Mouse (Mus musculus) right cerebral cortex, postnatal 25 days (tissue): ENCODE results near the gene Ppfia3.
A peak's percentile ranks its signal among the peaks of the same experiment; 100 is the strongest.

Source experiments
- DNase-seq: peaks from one replicate; pipeline ENCODE4 v3.0.0; 2022

Ppfia3 gene

GRCm38 (mm10) chr7:45308551-45309240 lies 58.1 kb downstream of the Ppfia3 start:
- no peak for DNase-seq

- DNase-seq = peak; percentile 43
Measured at GRCm38 (mm10) chr7:45305275-45305674, 61.5 kb downstream of the Ppfia3 start.

GRCm38 (mm10) chr7:45304869-45305268 lies 62.0 kb downstream of the Ppfia3 start:
- DNase-seq = no peak

GRCm38 (mm10) chr7:45302626-45303025 lies 64.2 kb downstream of the Ppfia3 start:
- no peak for DNase-seq

- DNase-seq = peak; percentile 71
Measured at GRCm38 (mm10) chr7:45300270-45300669, 66.5 kb downstream of the Ppfia3 start.

GRCm38 (mm10) chr7:45299752-45300151 lies 67.1 kb downstream of the Ppfia3 start:
- peak; percentile 71 for DNase-seq

GRCm38 (mm10) chr7:45297563-45297962 lies 69.3 kb downstream of the Ppfia3 start:
- no peak for DNase-seq

- no peak for DNase-seq
Measured at GRCm38 (mm10) chr7:45296626-45297025, 70.2 kb downstream of the Ppfia3 start.
